Mouse (Mus musculus) heart, postnatal 4 days (tissue): Measurements from ENCODE around the gene Il2rg. TPM values are rescaled to one million over a fixed set of nuclear protein-coding genes. Genes with fewer than 3 reads are reported as not detected.

Experiments used
- DNase-seq: peaks from one replicate; pipeline ENCODE4 v3.0.0; 2021
- total RNA-seq, 2 experiments: library from RNA; stranded (reverse); gene quantifications; 2 replicates each; pipeline ENCODE4 v1.2.3; 2021

Il2rg gene
- total RNA-seq, 2 experiments from 2014 or later = 12.5 to 17.3 TPM

DNA sequence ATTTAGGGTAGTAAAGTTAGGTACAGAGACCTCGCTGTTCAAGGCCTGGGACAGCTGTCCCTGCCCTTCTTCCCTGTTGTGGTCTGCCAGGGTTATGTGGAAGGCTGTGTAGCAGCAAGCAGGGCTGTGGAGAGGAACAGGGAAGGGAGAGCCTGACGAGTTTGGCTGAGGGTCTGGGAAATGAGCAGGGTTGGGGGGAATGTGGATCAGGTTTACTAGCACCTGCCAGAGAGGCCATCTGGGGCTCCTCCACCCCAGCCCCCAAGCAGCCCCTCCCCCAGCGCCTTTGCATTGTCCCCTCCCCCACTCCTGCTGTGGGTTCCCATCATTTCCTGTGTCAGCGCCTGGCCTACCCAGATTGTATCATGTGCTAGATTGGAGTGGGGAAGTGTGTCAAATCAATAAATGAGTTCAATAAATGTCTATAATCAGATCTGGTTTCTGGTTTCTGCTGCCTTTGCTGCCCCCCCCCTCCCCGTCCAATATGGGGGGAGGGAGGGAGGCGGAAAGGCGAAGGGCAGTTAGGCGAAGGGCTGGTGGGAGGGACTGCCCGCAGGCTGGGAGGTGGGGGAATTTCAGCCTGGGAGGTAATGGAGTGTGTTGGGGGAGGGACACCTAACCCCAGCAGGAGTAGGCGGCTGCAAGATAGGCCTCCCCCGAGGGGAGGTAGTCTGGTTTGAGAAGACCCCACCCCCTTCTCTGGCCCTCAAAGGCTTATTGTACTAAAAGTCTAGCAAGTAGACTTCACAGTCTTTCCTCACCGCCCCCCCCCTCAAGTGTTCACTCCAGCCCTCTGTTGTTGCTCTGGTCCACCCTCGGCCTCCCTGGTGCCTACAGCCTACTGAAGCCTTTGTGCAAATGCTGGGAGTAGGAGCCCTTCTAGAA, 7.4 kb downstream of the Il2rg start:
- DNase-seq = no peak

DNA sequence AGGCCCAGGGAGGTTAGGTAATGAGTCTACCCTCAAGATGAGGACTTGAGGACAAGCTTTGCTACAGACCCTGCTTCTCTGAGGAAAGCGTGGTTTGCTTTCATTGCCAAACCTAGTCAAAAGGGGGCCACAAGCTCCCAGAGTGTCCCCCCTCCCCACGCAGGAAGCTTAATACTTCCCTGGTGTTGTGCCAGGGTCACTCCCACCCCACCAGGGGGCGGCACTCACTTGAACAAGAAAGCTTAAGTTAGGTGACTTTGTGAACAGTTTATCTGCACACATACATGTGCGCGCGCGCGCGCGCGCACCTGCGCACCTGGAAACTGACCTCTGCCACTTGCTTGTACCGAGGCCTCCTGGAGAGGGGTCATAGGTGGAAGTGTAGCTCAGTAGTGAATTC, 11.5 kb downstream of the Il2rg start:
- DNase-seq = peak; percentile 28

DNA sequence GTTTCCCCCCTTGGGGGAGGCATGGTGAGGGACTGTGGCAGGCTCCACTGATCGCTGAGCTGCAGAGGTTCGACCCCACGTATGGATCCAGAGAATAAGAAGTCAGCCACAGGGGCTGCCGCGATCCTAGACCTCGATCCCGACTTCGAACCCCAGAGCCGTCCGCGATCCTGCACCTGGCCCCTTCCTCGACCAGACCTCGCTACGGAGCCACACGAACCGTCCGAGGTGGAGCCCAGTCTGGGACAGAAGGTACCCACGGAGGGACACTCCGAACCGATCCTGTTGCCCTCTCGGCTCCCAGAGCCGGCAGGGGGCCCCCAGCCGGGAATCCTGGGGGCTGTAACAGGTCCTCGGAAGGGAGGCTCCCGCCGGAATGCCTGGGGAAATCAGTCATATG, 13.3 kb downstream of the Il2rg start:
- DNase-seq = peak; percentile 16

DNA sequence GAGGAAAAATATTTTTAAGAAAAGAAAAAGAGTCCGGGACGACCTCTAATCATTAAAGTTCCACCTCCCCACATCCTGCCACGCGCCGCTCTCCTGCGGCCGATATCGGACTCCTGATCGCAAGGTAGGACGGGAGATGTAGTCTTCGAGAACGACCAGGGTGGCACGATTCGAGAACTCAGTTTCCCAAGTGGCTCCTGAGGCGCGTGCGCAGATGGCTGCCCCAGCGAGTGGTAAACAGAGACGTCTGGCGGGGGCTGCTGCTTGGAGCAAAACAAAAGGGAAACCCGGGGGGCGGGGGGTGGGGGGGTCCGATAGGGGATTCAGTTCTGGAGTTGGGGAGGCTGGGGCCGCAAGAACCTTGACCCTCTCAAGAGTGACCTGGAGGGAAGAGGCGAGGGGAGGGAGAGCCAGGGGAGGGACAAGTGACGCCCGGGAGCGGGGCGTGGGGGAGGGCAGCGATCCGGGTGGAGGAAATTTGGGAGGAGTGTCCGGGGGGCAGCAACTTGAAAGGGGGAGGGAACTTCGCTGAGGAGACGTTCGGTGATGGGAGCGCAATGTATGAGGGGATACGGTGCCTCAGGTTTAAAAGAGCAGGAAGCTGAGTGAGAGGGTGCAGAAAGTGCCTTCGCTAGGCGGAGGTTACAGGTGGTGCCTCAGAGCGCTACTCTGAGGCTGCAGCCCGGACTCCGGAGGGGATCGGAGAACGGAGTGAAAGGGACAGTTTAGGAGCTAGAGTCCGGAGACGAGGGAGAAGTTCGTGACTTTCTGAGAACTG, 13.9 kb downstream of the Il2rg start, which contains the start of gene Foxo4:
Gene Foxo4, plus strand, starts transcription at position 577 of the 778 bp plus-strand sequence.
- peak; percentile 87 for DNase-seq

GRCm38 (mm10) chrX:101245011-101245410, 23.0 kb downstream of the Il2rg start:
- no peak for DNase-seq

GRCm38 (mm10) chrX:101222796-101223162, 45.3 kb downstream of the Il2rg start:
- no peak for DNase-seq

- peak; percentile 89 for DNase-seq
Observed at GRCm38 (mm10) chrX:101221834-101222795, 45.9 kb downstream of the Il2rg start, which contains the start of gene Snx12. Snx12 (minus strand) TSS chrX:101222563.

Other genes with a start within 250 kb of the Il2rg start
- under 1 TPM; 0.32 to 0.93 TPM for gene Tex11, start 208.6 kb downstream of the Il2rg start, total RNA-seq
- not detected for gene Slc7a3, start 182.2 kb downstream of the Il2rg start, total RNA-seq
- gene Snx12, start 45.7 kb downstream of the Il2rg start, total RNA-seq = 10 to 100 TPM; 59.2 to 62.9 TPM
- 10 to 100 TPM; 23.2 to 26.7 TPM for gene Foxo4, start 13.7 kb downstream of the Il2rg start, total RNA-seq
- gene Gm614, start 4.3 kb downstream of the Il2rg start, total RNA-seq = 1 to 10 TPM in 1 of 2 experiments, under 1 TPM in 1; 0.76 to 1.1 TPM
- gene Gm20489, start 768 bp upstream of the Il2rg start, total RNA-seq = not detected
- gene Med12, start 5.8 kb upstream of the Il2rg start, total RNA-seq = 10 to 100 TPM; 27.3 to 28.0 TPM
- 1 to 10 TPM; 1.6 to 2.7 TPM for gene Nlgn3, start 30.9 kb upstream of the Il2rg start, total RNA-seq
- gene Gjb1, start 108.1 kb upstream of the Il2rg start, total RNA-seq = not detected
- 10 to 100 TPM; 39.4 to 40.3 TPM for gene Zmym3, start 152.6 kb upstream of the Il2rg start, total RNA-seq
- gene Nono, start 161.1 kb upstream of the Il2rg start, total RNA-seq = 100 to 1,000 TPM; 177 to 191 TPM
- gene Itgb1bp2, start 180.8 kb upstream of the Il2rg start, total RNA-seq = 100 to 1,000 TPM; 157 to 185 TPM